Mouse (Mus musculus) megakaryocyte, embryonic 14.5 days (primary cell): Measurements from ENCODE around the gene Taar7d.

Experiments
- FLI1 ChIP-seq: IDR thresholded peaks from 2 replicates; pipeline ENCODE4 v1.6.1; 2012; ENCODE audit warnings: low read length, inconsistent platforms, mixed read lengths
- GATA1 ChIP-seq: IDR thresholded peaks from 3 replicates; pipeline ENCODE4 v1.6.1; 2012; ENCODE audit warnings: mixed read lengths, low read length, inconsistent platforms, borderline replicate concordance

DNA sequence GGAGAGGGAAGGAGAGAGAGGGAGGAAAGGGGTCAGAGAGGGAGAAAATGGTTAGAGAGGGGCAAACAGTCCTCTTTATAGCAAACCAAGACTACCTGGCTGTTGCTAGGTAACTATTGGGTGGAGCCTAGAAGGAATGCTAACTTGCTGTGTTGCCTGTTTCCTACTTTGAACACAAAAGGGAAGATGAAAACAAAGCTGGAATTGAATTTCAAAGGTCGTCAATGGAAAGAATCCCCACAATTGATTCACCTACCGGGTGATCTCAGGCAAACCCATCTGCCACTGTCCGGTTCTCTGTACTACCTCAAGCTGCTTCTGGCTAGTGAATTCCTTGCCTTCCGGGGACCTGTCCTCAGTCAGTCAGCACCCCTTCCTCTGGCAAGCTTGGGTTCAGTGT, 49.1 kb upstream of the Taar7d start:
- TF ChIP-seq GATA1 (no peak), FLI1 (no peak)
